Mouse (Mus musculus) hindbrain, postnatal 0 days (tissue): ENCODE measurements around the gene Metap2. TPM values are rescaled to one million over a fixed set of nuclear protein-coding genes. Genes with fewer than 3 reads are reported as not detected.

Source experiments
- ATAC-seq: fragments of 200-750 bp; cut with Nextera tagmentation; 2 replicates; pipeline ENCODE4 v1.8.0; 2017; ENCODE audit warnings: mild to moderate bottlenecking, moderate TSS enrichment, moderate library complexity
- DNase-seq: peaks from one replicate; pipeline ENCODE4 v3.0.0-alpha.2; 2015; ENCODE audit warnings: low spot score
- H3K27ac ChIP-seq: fragments of 300-500 bp; sonication (generic); 2 replicates; pipeline ENCODE4 v1.5.1; 2014; ENCODE audit warnings: mild to moderate bottlenecking
- H3K27me3 ChIP-seq: fragments of 300-500 bp; sonication (generic); 2 replicates; pipeline ENCODE4 v1.6.1; 2014; ENCODE audit warnings: low read length, mixed read lengths; ENCODE audit not compliant: insufficient read depth
- H3K36me3 ChIP-seq: fragments of 300-500 bp; sonication (generic); 2 replicates; pipeline ENCODE4 v1.6.1; 2014; ENCODE audit warnings: low read length, mixed read lengths; ENCODE audit not compliant: insufficient read depth
- H3K4me1 ChIP-seq: fragments of 300-500 bp; sonication (generic); 2 replicates; pipeline ENCODE4 v1.6.1; 2014; ENCODE audit warnings: antibody characterized with exemption, low read length, mixed read lengths; ENCODE audit not compliant: insufficient read depth
- H3K4me2 ChIP-seq: fragments of 300-500 bp; sonication (generic); 2 replicates; pipeline ENCODE4 v1.6.1; 2014; ENCODE audit warnings: low read depth, mild to moderate bottlenecking, low read length, moderate library complexity, mixed read lengths
- H3K4me3 ChIP-seq: fragments of 300-500 bp; sonication (generic); 2 replicates; pipeline ENCODE4 v1.5.1; 2014; ENCODE audit warnings: low read length
- H3K9ac ChIP-seq: fragments of 300-500 bp; sonication (generic); replicated peaks from 2 replicates; pipeline ENCODE4 v1.6.1; 2014; ENCODE audit warnings: mild to moderate bottlenecking, low read length, moderate library complexity, mixed read lengths
- H3K9me3 ChIP-seq: fragments of 300-500 bp; sonication (generic); 2 replicates; pipeline ENCODE4 v1.6.1; 2016; ENCODE audit warnings: low read length, mixed read lengths
- CTCF ChIP-seq: IDR thresholded peaks from 2 replicates; pipeline ENCODE4 v1.5.1; 2016; ENCODE audit warnings: antibody characterized with exemption, control low read depth, low read depth
- WGBS: fragments of 180-500 bp; shearing (Covaris S2); extraction: QIAGEN DNeasy Blood & Tissue Kit; methylation state at CpG from one replicate; pipeline ENCODE4 v1.1.7; 2014; 5-methylcytosine and 5-hydroxymethylcytosine counted together
- polyA plus RNA-seq: library from polyadenylated mRNA; unstranded; fragments of >200 nt; fragmentation: Nextera tagmentation; extraction: Ambion mirVana; gene quantifications from 2 replicates; pipeline ENCODE4 v1.2.1, GENCODE M21; 2015
- total RNA-seq: library from RNA; depleted of rRNA; stranded (reverse); fragments of >200 nt; gene quantifications from 2 replicates; pipeline ENCODE4 v1.2.3, GENCODE M21; 2014

Gene Metap2
- total and polyA plus RNA-seq, 2 experiments from 2014 or later: 50.7 to 158 TPM

DNA sequence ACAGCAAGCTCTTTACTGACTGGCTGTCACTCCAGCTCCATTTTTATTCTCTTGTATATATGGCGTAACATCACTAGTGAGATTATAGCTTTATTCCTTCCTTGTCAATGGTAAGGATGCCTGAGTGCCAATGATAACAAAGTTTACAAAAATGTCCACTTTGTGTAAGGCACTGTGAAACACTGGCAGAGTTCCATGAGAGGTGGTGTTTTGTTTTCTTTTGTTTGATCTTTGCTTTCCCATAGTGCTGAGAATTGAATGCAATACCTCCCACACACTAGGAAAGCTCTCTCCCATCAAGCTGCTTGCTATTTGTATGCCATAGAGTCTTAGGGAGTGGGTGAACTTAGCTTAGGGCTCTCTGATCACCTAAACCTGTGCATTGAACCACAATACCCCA lies 16.0 kb upstream of the Metap2 start:
- DNase-seq (no peak), ATAC-seq (no peak)
- Histone ChIP-seq H3K27me3 (no peaks in the 10 kb centered on the region), H3K4me2 (no peak overlapping the region), H3K27ac (no peak overlapping the region), H3K9ac (no peak overlapping the region), H3K36me3 (no peaks in the 10 kb centered on the region), H3K4me1 (no peaks in the 10 kb centered on the region), H3K9me3 (no peaks in the 10 kb centered on the region), H3K4me3 (no peak overlapping the region)
- WGBS: 85% methylated on average over 1 of the region's 1 CpGs
- TF ChIP-seq CTCF: no peak

DNA sequence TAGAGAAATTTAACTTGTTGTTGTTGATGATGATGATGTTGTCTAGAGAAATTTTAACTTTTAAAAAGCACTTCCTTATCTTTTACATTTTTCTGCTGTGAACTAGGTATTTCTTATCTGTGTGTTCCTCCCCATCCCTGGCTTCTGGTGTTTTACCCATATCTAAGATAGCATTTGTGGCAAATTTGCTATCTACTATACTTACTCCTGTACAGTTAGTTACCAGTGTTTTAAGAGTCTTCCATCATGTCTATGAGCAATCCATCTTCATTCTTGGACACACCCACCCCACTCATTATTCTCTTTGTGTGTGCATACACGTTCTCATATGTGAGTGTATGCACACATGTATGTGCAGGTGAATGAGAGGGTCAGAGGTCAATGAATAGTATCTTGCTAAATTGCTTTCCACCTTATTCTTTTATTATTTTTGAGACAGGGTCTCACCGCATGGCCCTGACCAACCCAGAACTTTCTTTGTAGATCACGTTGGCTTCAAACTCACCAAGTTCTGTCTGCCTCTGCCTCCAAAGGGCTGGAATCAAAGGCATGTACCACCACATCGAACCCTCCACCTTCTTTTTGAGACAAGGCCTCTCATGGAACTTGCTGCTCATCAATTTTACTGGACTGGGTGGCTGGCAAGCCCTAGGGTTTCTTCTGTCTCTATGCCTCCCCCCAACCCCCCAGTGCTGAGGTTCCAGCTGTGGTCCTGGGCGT lies 15.4 kb upstream of the Metap2 start:
- Histone ChIP-seq H3K9ac (no peak overlapping the region), H3K4me1 (no peaks in the 10 kb centered on the region), H3K36me3 (no peaks in the 10 kb centered on the region), H3K9me3 (no peaks in the 10 kb centered on the region), H3K27me3 (no peaks in the 10 kb centered on the region), H3K4me3 (no peak overlapping the region), H3K27ac (no peak overlapping the region), H3K4me2 (no peak overlapping the region)
- 86% methylated on average over 5 of the region's 5 CpGs for WGBS
- TF ChIP-seq CTCF: no peak
- ATAC-seq (no peak), DNase-seq (no peak)

DNA sequence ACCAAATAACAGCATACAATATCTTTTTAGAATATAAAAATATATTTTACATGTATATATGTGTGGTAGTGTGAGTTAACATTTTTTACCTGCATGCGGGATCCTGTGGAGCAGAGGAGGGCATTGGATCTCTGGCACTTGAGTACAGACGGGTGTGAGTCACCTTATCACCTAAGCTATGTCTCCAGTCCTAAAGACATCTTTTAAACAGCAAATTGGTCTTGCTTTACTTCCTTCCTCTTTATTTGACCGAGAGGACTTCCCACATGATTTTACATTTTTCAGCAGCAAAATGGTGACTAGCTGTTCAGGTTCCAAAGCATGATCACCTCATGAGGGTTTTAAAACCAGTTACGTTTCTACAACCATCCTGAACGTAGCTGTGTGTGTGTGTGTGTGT lies 14.4 kb upstream of the Metap2 start:
- 90% methylated on average over 5 of the region's 5 CpGs for WGBS
- Histone ChIP-seq H3K9me3 (no peaks in the 10 kb centered on the region), H3K27ac (no peak overlapping the region), H3K9ac (no peak overlapping the region), H3K4me3 (no peak overlapping the region), H3K4me2 (no peak overlapping the region), H3K4me1 (no peaks in the 10 kb centered on the region), H3K27me3 (no peaks in the 10 kb centered on the region), H3K36me3 (no peaks in the 10 kb centered on the region)
- ATAC-seq: no peak
- TF ChIP-seq CTCF: no peak
- DNase-seq: no peak

DNA sequence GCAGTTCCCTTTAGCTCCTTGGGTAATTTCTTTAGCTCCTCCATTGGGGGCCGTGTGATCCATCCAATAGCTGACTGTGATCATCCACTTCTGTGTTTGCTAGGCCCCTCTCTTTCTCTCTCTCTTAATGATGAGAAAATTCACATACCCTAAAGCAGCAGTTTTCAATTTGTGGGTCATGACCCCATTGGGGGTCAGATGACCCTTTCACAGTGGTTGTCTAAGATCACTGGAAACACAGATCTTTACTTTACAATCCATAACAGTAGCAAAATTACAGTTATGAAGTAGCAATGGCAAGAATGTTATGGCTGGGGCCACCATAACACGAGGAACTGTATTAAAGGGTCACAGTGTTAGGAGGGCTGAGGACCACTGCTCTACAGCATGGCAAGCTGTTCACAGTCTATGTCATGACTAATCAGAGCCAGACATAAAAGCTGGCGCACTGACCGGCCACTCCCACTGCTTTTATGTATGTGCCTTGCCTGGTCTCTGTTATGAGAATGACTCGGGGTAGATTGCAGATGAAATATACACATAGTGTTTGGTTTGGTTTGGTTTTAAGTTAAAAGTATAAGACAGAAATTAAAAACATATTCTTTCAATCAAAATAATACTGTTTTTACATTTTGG lies 13.0 kb upstream of the Metap2 start:
- no peak for ATAC-seq
- H3K4me1 ChIP-seq: no peaks in the 10 kb centered on the region
- no peaks in the 10 kb centered on the region for H3K27me3 ChIP-seq
- H3K27ac ChIP-seq: no peak overlapping the region
- H3K4me3 ChIP-seq: no peak overlapping the region
- no peaks in the 10 kb centered on the region for H3K9me3 ChIP-seq
- H3K9ac ChIP-seq: no peak overlapping the region
- no peaks in the 10 kb centered on the region for H3K36me3 ChIP-seq
- no peak for TF ChIP-seq CTCF
- H3K4me2 ChIP-seq: no peak overlapping the region
- DNase-seq: no peak
- WGBS: 85% methylated on average over 5 of the region's 5 CpGs

DNA sequence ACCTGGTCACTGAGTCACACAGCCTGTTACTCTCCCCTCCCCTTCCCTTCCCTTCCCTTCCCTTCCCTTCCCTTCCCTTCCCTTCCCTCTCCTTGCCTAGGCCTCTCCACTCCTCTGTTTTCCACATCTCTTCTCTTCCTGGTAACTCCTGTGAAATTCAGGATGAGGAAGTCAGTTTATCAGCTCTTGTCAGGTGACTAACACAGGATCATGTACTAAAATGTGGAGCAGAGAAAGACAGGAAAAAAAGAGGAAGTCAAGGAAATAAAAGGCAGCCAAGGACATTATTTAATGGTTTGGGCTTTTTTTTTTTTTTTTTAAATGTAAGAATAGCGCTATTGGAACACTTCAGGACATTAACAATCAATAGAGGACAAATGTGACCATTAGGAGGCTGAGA lies 12.1 kb upstream of the Metap2 start:
- DNase-seq: no peak
- H3K4me2 ChIP-seq: no peak overlapping the region
- no peak overlapping the region for H3K9ac ChIP-seq
- 100% methylated on average over 1 of the region's 1 CpGs for WGBS
- no peak overlapping the region for H3K4me3 ChIP-seq
- H3K4me1 ChIP-seq: no peaks in the 10 kb centered on the region
- H3K27me3 ChIP-seq: no peaks in the 10 kb centered on the region
- H3K27ac ChIP-seq: no peak overlapping the region
- no peaks in the 10 kb centered on the region for H3K9me3 ChIP-seq
- no peak for ATAC-seq
- no peaks in the 10 kb centered on the region for H3K36me3 ChIP-seq
- no peak for TF ChIP-seq CTCF

DNA sequence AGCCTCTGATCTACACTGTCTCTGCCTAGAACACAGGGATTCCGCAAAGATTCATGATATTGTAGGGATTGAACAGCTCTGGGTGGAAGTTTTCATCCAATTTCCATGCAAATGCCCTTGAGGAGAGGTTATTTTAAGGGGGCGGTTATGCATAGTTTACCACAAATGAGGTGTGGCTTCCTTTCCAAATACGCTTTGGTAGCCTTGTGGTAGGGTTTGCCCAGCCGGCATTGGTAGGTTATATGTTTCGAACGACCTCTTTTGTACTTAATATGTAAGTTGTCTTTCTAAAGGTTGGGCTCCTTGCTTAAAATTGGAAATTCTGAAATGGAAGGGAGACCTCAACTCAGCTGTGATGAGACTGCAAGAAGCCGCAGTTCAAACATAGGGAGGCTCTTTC lies 11.6 kb upstream of the Metap2 start:
- no peak for TF ChIP-seq CTCF
- no peaks in the 10 kb centered on the region for H3K36me3 ChIP-seq
- no peak overlapping the region for H3K4me3 ChIP-seq
- ATAC-seq (no peak), DNase-seq (no peak)
- H3K27me3 ChIP-seq: no peaks in the 10 kb centered on the region
- no peak overlapping the region for H3K27ac ChIP-seq
- no peaks in the 10 kb centered on the region for H3K4me1 ChIP-seq
- no peaks in the 10 kb centered on the region for H3K9me3 ChIP-seq
- H3K9ac ChIP-seq: no peak overlapping the region
- no peak overlapping the region for H3K4me2 ChIP-seq
- WGBS: 97% methylated on average over 7 of the region's 7 CpGs

DNA sequence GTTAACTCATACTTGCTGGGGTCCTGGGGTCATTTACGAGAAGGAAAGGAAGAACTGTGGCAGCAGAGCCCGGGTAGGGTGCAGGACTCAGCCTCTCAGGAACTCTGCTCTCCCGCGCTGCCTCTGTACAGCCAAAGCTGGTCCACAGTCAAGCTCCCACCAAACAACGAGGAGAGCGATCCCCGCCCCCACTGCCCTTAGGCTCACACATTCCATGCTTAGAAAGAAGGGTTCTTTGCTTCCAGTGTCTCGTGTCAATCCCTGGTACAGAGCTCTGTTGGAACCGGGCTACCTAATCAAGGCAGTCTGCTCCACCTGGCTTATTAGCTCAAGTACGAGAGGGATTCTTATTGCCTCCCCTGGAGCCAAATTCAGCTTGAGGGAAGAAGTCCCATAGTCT lies 10.5 kb upstream of the Metap2 start:
- no peak overlapping the region for H3K4me3 ChIP-seq
- TF ChIP-seq CTCF: no peak
- no peak overlapping the region for H3K9ac ChIP-seq
- 64% methylated on average over 10 of the region's 10 CpGs for WGBS
- no peak for ATAC-seq
- H3K4me1 ChIP-seq: no peaks in the 10 kb centered on the region
- H3K9me3 ChIP-seq: no peaks in the 10 kb centered on the region
- no peak overlapping the region for H3K27ac ChIP-seq
- no peaks in the 10 kb centered on the region for H3K27me3 ChIP-seq
- no peaks in the 10 kb centered on the region for H3K36me3 ChIP-seq
- H3K4me2 ChIP-seq: no peak overlapping the region
- DNase-seq: no peak
